Mouse (Mus musculus) kidney, embryonic 15.5 days (tissue): Measurements from ENCODE around the gene Grid1. TPM values are rescaled to one million over a fixed set of nuclear protein-coding genes. Genes with fewer than 3 reads are reported as not detected.

Experiments used
- ATAC-seq: fragments of 200-750 bp; cut with Nextera tagmentation; replicated peaks from 2 replicates; pipeline ENCODE4 v1.8.0; 2017; ENCODE audit warnings: moderate TSS enrichment; ENCODE audit not compliant: low FRiP score
- H3K27ac ChIP-seq: fragments of 300-500 bp; sonication (generic); 2 replicates; pipeline ENCODE4 v1.5.1; 2015; ENCODE audit warnings: mild to moderate bottlenecking, inconsistent platforms
- H3K27me3 ChIP-seq: fragments of 300-500 bp; sonication (generic); 2 replicates; pipeline ENCODE4 v1.6.1; 2015; ENCODE audit warnings: inconsistent platforms
- H3K36me3 ChIP-seq: fragments of 300-500 bp; sonication (generic); 2 replicates; pipeline ENCODE4 v1.6.1; 2015; ENCODE audit warnings: inconsistent platforms
- H3K4me1 ChIP-seq: fragments of 300-500 bp; sonication (generic); 2 replicates; pipeline ENCODE4 v1.6.1; 2015; ENCODE audit warnings: inconsistent platforms
- H3K4me2 ChIP-seq: fragments of 300-500 bp; sonication (generic); 2 replicates; pipeline ENCODE4 v1.6.1; 2015; ENCODE audit warnings: moderate library complexity, mild to moderate bottlenecking, inconsistent platforms
- H3K4me3 ChIP-seq: fragments of 300-500 bp; sonication (generic); replicated peaks from 2 replicates; pipeline ENCODE4 v1.5.1; 2015; ENCODE audit warnings: mild to moderate bottlenecking, inconsistent platforms
- H3K9ac ChIP-seq: fragments of 300-500 bp; sonication (generic); 2 replicates; pipeline ENCODE4 v1.6.1; 2015; ENCODE audit warnings: mild to moderate bottlenecking, inconsistent platforms
- H3K9me3 ChIP-seq: fragments of 300-500 bp; sonication (generic); replicated peaks from 2 replicates; pipeline ENCODE4 v1.6.1; 2016; ENCODE audit warnings: inconsistent platforms
- WGBS: fragments of 180-500 bp; shearing (Covaris S2); methylation state at CpG from one replicate; pipeline ENCODE4 v1.1.7; 2015; ENCODE audit warnings: mixed read lengths; 5-methylcytosine and 5-hydroxymethylcytosine counted together
- polyA plus RNA-seq: library from polyadenylated mRNA; unstranded; fragments of >200 nt; fragmentation: Nextera tagmentation; extraction: Ambion mirVana; gene quantifications from 2 replicates; pipeline ENCODE4 v1.2.1, GENCODE M21; 2015

Grid1 gene
- polyA plus RNA-seq, 1 experiment from 2014 or later: 0.81 TPM

GRCm38 (mm10) chr14:35198447-35198846 lies 378.5 kb downstream of the Grid1 start:
- no peaks in the 10 kb centered on the region for H3K9me3 ChIP-seq
- no peak overlapping the region for H3K9ac ChIP-seq
- H3K36me3 ChIP-seq: no peaks in the 10 kb centered on the region
- no peak overlapping the region for H3K4me3 ChIP-seq
- WGBS: 87% methylated on average over 4 of the region's 4 CpGs
- ATAC-seq: no peak
- H3K4me1 ChIP-seq: no peaks in the 10 kb centered on the region
- H3K4me2 ChIP-seq: no peak overlapping the region
- H3K27ac ChIP-seq: no peak overlapping the region
- no peaks in the 10 kb centered on the region for H3K27me3 ChIP-seq

DNA sequence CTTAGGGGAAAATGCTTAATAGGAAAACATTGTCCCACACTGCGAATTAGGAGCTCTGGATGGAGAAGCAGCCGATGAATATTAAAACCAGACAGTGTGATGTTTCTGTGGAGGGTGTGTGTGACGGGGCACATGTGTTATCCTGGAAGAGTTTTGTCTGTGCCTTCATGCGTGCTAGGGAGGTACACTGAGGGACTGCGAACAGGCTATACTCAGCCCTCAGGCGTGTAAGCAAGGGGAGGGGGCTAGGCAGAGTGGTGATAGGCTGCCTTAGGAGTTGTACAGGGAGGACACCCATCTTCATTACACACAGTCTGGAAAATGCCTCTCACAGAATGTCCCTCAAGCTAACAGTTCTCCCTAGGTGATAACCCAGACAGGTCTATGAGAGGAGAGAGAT lies 379.0 kb downstream of the Grid1 start:
- Histone ChIP-seq H3K4me1 (no peaks in the 10 kb centered on the region), H3K27me3 (no peaks in the 10 kb centered on the region), H3K9me3 (no peaks in the 10 kb centered on the region), H3K27ac (no peak overlapping the region), H3K36me3 (no peaks in the 10 kb centered on the region), H3K4me2 (no peak overlapping the region), H3K9ac (no peak overlapping the region), H3K4me3 (no peak overlapping the region)
- 83% methylated on average over 6 of the region's 6 CpGs for WGBS
- ATAC-seq: no peak

GRCm38 (mm10) chr14:35209444-35209843 lies 389.5 kb downstream of the Grid1 start:
- H3K36me3 ChIP-seq: no peaks in the 10 kb centered on the region
- WGBS: 69% methylated on average over 6 of the region's 6 CpGs
- ATAC-seq: no peak

DNA sequence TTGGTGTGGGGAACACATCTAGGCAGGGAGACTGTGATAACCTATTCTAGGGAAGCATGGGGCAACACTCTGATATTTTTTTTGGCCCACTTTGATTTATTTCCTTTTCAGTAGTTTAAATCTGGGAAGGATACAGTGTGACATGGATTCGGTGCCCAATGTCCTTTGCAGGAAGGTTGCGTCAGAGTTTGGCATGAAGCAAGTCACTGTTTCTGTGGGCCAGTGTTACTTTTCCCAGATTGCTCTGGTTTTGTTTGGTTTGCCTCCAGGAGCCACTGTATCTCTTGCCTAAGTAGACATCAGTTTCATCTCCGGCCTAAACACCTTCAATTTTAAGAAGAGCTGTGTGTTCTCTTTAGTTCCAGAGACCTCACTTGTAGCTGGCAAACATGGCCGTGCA lies 399.1 kb downstream of the Grid1 start:
- no peak for ATAC-seq
- H3K27ac ChIP-seq: no peak overlapping the region
- H3K4me2 ChIP-seq: no peak overlapping the region
- WGBS: 91% methylated on average over 4 of the region's 4 CpGs
- no peaks in the 10 kb centered on the region for H3K36me3 ChIP-seq
- no peaks in the 10 kb centered on the region for H3K4me1 ChIP-seq
- no peaks in the 10 kb centered on the region for H3K27me3 ChIP-seq
- no peaks in the 10 kb centered on the region for H3K9me3 ChIP-seq
- no peak overlapping the region for H3K4me3 ChIP-seq
- H3K9ac ChIP-seq: no peak overlapping the region

More at GRCm38 (mm10) chr14:35209444-35209843, 389.5 kb downstream of the Grid1 start:
- Histone ChIP-seq H3K9me3 (no peaks in the 10 kb centered on the region), H3K4me1 (no peaks in the 10 kb centered on the region), H3K27ac (no peak overlapping the region), H3K4me2 (no peak overlapping the region), H3K9ac (no peak overlapping the region), H3K4me3 (no peak overlapping the region), H3K27me3 (no peaks in the 10 kb centered on the region)

- no peaks in the 10 kb centered on the region for H3K27me3 ChIP-seq
- no peak for ATAC-seq
- no peak overlapping the region for H3K4me3 ChIP-seq
- no peaks in the 10 kb centered on the region for H3K4me1 ChIP-seq
- no peaks in the 10 kb centered on the region for H3K9me3 ChIP-seq
- no peak overlapping the region for H3K27ac ChIP-seq
- H3K36me3 ChIP-seq: no peaks in the 10 kb centered on the region
- 71% methylated on average over 2 of the region's 2 CpGs for WGBS
- H3K4me2 ChIP-seq: no peak overlapping the region
- no peak overlapping the region for H3K9ac ChIP-seq
Observed at GRCm38 (mm10) chr14:35222196-35222595, 402.3 kb downstream of the Grid1 start.

GRCm38 (mm10) chr14:35227581-35227980 lies 407.7 kb downstream of the Grid1 start:
- 86% methylated on average over 5 of the region's 5 CpGs for WGBS
- no peak overlapping the region for H3K27ac ChIP-seq
- H3K4me2 ChIP-seq: no peak overlapping the region
- H3K27me3 ChIP-seq: no peaks in the 10 kb centered on the region
- H3K9ac ChIP-seq: no peak overlapping the region
- H3K4me1 ChIP-seq: no peaks in the 10 kb centered on the region
- no peaks in the 10 kb centered on the region for H3K9me3 ChIP-seq
- ATAC-seq: no peak
- no peak overlapping the region for H3K4me3 ChIP-seq
- no peaks in the 10 kb centered on the region for H3K36me3 ChIP-seq

GRCm38 (mm10) chr14:35231384-35231783 lies 411.5 kb downstream of the Grid1 start:
- Histone ChIP-seq H3K4me2 (no peak overlapping the region), H3K4me1 (no peaks in the 10 kb centered on the region), H3K36me3 (no peaks in the 10 kb centered on the region), H3K27ac (no peak overlapping the region), H3K9me3 (no peaks in the 10 kb centered on the region), H3K27me3 (no peaks in the 10 kb centered on the region), H3K9ac (no peak overlapping the region), H3K4me3 (no peak overlapping the region)
- no peak for ATAC-seq

GRCm38 (mm10) chr14:35242882-35243281 lies 423.0 kb downstream of the Grid1 start:
- WGBS: 40% methylated on average over 6 of the region's 6 CpGs

GRCm38 (mm10) chr14:35244776-35245548 lies 425.1 kb downstream of the Grid1 start:
- no peaks in the 10 kb centered on the region for H3K27me3 ChIP-seq
- no peaks in the 10 kb centered on the region for H3K4me1 ChIP-seq
- H3K4me3 ChIP-seq: no peak overlapping the region
- ATAC-seq: no peak
- H3K36me3 ChIP-seq: no peaks in the 10 kb centered on the region
- H3K4me2 ChIP-seq: no peak overlapping the region
- no peak overlapping the region for H3K9ac ChIP-seq
- no peaks in the 10 kb centered on the region for H3K9me3 ChIP-seq
- H3K27ac ChIP-seq: no peak overlapping the region
- WGBS: 71% methylated on average over 7 of the region's 7 CpGs

More at GRCm38 (mm10) chr14:35242882-35243281, 423.0 kb downstream of the Grid1 start:
- H3K27me3 ChIP-seq: no peaks in the 10 kb centered on the region
- no peaks in the 10 kb centered on the region for H3K4me1 ChIP-seq
- no peak overlapping the region for H3K27ac ChIP-seq
- no peak for ATAC-seq
- H3K36me3 ChIP-seq: no peaks in the 10 kb centered on the region
- H3K9ac ChIP-seq: no peak overlapping the region
- no peak overlapping the region for H3K4me3 ChIP-seq
- H3K4me2 ChIP-seq: no peak overlapping the region
- H3K9me3 ChIP-seq: no peaks in the 10 kb centered on the region

- no peak for ATAC-seq
- WGBS: 90% methylated on average over 4 of the region's 4 CpGs
- Histone ChIP-seq H3K4me1 (no peaks in the 10 kb centered on the region), H3K27me3 (no peaks in the 10 kb centered on the region), H3K4me2 (no peak overlapping the region), H3K4me3 (no peak overlapping the region), H3K27ac (no peak overlapping the region), H3K36me3 (no peaks in the 10 kb centered on the region), H3K9me3 (no peaks in the 10 kb centered on the region), H3K9ac (no peak overlapping the region)
Observed at GRCm38 (mm10) chr14:35250412-35250811, 430.5 kb downstream of the Grid1 start.

DNA sequence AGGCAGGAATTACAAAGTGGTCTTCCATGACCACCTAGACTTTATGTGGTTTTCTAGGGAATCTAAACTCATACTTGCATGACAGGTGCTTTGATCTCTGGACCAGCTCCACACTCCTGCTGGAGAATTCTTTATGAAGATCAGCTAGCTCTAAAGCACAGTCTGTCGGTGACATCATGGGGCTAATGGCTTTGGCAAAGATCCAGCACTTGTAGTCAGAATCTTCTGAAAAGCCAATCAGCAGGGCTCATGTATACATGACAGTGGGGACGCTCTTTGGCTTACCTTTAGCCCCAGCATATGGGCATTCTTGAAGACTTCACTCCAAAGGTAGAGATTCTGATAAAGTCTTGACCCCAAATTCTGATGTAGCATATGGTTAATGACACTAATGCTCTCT lies 434.6 kb downstream of the Grid1 start:
- Histone ChIP-seq H3K36me3 (no peaks in the 10 kb centered on the region), H3K9ac (no peak overlapping the region), H3K4me1 (no peaks in the 10 kb centered on the region), H3K4me3 (no peak overlapping the region), H3K4me2 (no peak overlapping the region), H3K27me3 (no peaks in the 10 kb centered on the region), H3K9me3 (no peaks in the 10 kb centered on the region), H3K27ac (no peak overlapping the region)
- WGBS: 40% methylated on average over 2 of the region's 2 CpGs
- no peak for ATAC-seq

DNA sequence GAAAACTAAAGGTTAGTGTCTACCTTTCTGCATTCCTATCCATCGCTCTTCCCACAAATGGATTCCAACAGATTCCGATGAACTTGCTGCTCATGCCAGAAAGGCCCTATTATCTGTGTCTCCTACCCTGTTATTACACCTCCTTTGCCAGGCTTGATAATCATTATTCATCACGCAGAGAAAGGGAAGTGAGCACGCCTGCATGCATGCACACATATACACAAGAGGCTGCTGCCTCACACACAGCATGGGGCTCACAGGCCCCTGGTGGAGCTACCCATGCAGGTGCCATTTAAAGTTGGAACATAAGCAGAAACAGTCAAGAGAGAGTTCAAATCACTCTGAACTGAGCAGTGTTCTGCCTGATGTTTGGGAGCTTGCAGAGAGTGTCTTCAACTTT lies 450.4 kb downstream of the Grid1 start:
- Histone ChIP-seq H3K9me3 (no peaks in the 10 kb centered on the region), H3K36me3 (no peaks in the 10 kb centered on the region), H3K4me2 (no peak overlapping the region), H3K9ac (no peak overlapping the region), H3K27ac (no peak overlapping the region), H3K4me3 (no peak overlapping the region), H3K27me3 (no peaks in the 10 kb centered on the region), H3K4me1 (no peaks in the 10 kb centered on the region)
- WGBS: 84% methylated on average over 4 of the region's 4 CpGs
- ATAC-seq: no peak

DNA sequence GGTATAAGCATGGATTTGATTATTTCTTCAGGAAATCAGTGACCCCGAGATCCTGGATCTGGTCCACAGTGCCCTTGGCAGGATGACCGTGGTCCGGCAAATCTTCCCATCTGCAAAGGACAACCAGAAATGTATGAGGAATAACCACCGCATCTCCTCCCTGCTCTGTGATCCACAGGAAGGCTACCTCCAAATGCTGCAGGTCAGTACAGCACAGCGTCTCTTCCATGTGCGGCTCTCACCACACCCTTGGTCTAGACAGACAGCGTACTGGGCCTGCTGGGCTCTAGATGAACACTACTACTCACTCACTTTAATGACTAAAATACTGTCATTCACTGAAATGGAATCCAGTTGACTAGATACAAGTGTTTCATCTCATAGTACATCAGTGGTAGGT lies 489.3 kb downstream of the Grid1 start:
- Histone ChIP-seq H3K27me3 (no peaks in the 10 kb centered on the region), H3K4me2 (no peak overlapping the region), H3K9ac (no peak overlapping the region), H3K9me3 (no peaks in the 10 kb centered on the region), H3K4me3 (no peak overlapping the region), H3K36me3 (no peaks in the 10 kb centered on the region), H3K27ac (no peak overlapping the region), H3K4me1 (no peaks in the 10 kb centered on the region)
- WGBS: 90% methylated on average over 7 of the region's 7 CpGs
- ATAC-seq: no peak
